ENCODE assay signal across 12 mouse cellular contexts in genomic region chr5:122303937-122304336, GRCm38 (mm10). TPM values are rescaled to one million over a fixed set of nuclear protein-coding genes. Genes with fewer than 3 reads are reported as not detected.
DNase-seq lines count a peak whose midpoint lies in the region; ATAC-seq and TF ChIP-seq lines count a peak whose summit lies in the region.
"Had no signal": no experiment of that assay in that cellular context is flagged by ENCODE, and none has a peak within 500 bp of the region (broad histone marks: within the 10 kb centered on the region; RNA-seq: fewer than 3 reads in every experiment).

No protein-coding gene starts in this region.

- H3K4me3 ChIP-seq in heart, embryonic 13.5 days: no peak overlapping the region
- H3K4me3 ChIP-seq in liver, adult 2 months (ENCODE audit: insufficient read depth, low read depth, low read length): no peak overlapping the region
- no peak overlapping the region for H3K4me3 ChIP-seq in liver, embryonic 12.5 days
- no peak overlapping the region for H3K4me3 ChIP-seq in liver, postnatal 0 days (ENCODE audit: low read depth, low read length)
- H3K4me3 ChIP-seq: hindbrain, embryonic 12.5 days had no signal

- peaks cover 48% of the 10 kb centered on the region for H3K4me1 ChIP-seq in heart, embryonic 13.5 days
- peaks cover 34% of the 10 kb centered on the region for H3K4me1 ChIP-seq in liver, adult 2 months (ENCODE audit: control insufficient read depth, insufficient read depth, low read length)
- H3K4me1 ChIP-seq in liver, embryonic 12.5 days: peaks cover 42% of the 10 kb centered on the region
- H3K4me1 ChIP-seq in liver, postnatal 0 days (ENCODE audit: insufficient read depth): peaks cover 40% of the 10 kb centered on the region

- no peak for TF ChIP-seq EP300 in liver, postnatal 0 days (IDR thresholded peaks at IDR 0.05; ENCODE audit: low read depth)

- WGBS in heart, embryonic 13.5 days: 85% methylated on average over 7 of the region's 7 CpGs
- 67% methylated on average over 7 of the region's 7 CpGs for WGBS in liver, adult 2 months
- WGBS in liver, embryonic 12.5 days (ENCODE audit: insufficient replicate concordance): 82% methylated on average over 7 of the region's 7 CpGs
- WGBS in liver, postnatal 0 days (ENCODE audit: insufficient replicate concordance): 77% methylated on average over 7 of the region's 7 CpGs

- intact Hi-C loops in heart, postnatal 14 days (cut with DNase I): no loop called here

- H3K79me2 ChIP-seq in liver, adult 2 months (ENCODE audit: control insufficient read depth, insufficient read depth, low read length): peaks cover 42% of the 10 kb centered on the region

- H3K27me3 ChIP-seq in heart, embryonic 13.5 days (replicated peaks): no peaks in the 10 kb centered on the region
- no peaks in the 10 kb centered on the region for H3K27me3 ChIP-seq in liver, adult 2 months (ENCODE audit: control insufficient read depth, insufficient read depth, low read length)
- H3K27me3 ChIP-seq in liver, embryonic 12.5 days (replicated peaks): no peaks in the 10 kb centered on the region
- H3K27me3 ChIP-seq in liver, postnatal 0 days (ENCODE audit: insufficient read depth, low read length): no peaks in the 10 kb centered on the region
- H3K27me3 ChIP-seq: hindbrain, embryonic 12.5 days had no signal

- DNase-seq in heart, postnatal 14 days: no peak
- peak; percentile 57 for DNase-seq in liver, adult 2 months (ENCODE audit: extremely low read depth, low read depth, low spot score)
- DNase-seq in adrenal gland, postnatal 10 days: peak; percentile 57
- DNase-seq in liver, postnatal 0 days: no peak
- no peak for DNase-seq in testis, postnatal 14 days (ENCODE audit: low spot score)
- no peak for DNase-seq in layer of hippocampus, adult 8-10 months (ENCODE audit: low spot score in 2 of 2)
- DNase-seq: cerebellum, adult 9-10 months; thymus, adult 18-20 months had no signal

- TF ChIP-seq CTCF in liver, adult 2 months (IDR thresholded peaks at IDR 0.05; ENCODE audit: low read depth, low read length): no peak
- TF ChIP-seq CTCF in liver, postnatal 0 days (IDR thresholded peaks at IDR 0.05; ENCODE audit: low read depth): no peak

- no peaks in the 10 kb centered on the region for H3K9me3 ChIP-seq in heart, embryonic 13.5 days
- no peaks in the 10 kb centered on the region for H3K9me3 ChIP-seq in liver, embryonic 12.5 days (replicated peaks)
- no peaks in the 10 kb centered on the region for H3K9me3 ChIP-seq in liver, postnatal 0 days (ENCODE audit: low read length)
- H3K9me3 ChIP-seq: hindbrain, embryonic 12.5 days had no signal

- H3K9ac ChIP-seq in heart, embryonic 13.5 days: 0 out of 2 replicates have a peak overlapping the region, but pooled peaks have one; percentile 37
- no peak overlapping the region for H3K9ac ChIP-seq in liver, adult 2 months (ENCODE audit: low read depth, low read length)
- H3K9ac ChIP-seq in liver, embryonic 12.5 days: no peak overlapping the region
- 0 out of 2 replicates have a peak overlapping the region, but pooled peaks have one; percentile 16 for H3K9ac ChIP-seq in liver, postnatal 0 days (replicated peaks)
- H3K9ac ChIP-seq: hindbrain, embryonic 12.5 days had no signal

- ATAC-seq in heart, embryonic 13.5 days (ENCODE audit: extremely low read depth, insufficient number of reproducible peaks, low FRiP score, low TSS enrichment): no peak
- ATAC-seq in liver, embryonic 12.5 days: no peak
- no peak for ATAC-seq in liver, postnatal 0 days
- ATAC-seq: activated CD4-positive, CD25-positive, alpha-beta regulatory T cell, adult 4 months had no signal

- peak overlapping the region; percentile 34; the same call in 1 of the 2 replicates for H3K27ac ChIP-seq in heart, embryonic 13.5 days (replicated peaks)
- no peak overlapping the region for H3K27ac ChIP-seq in liver, adult 2 months (replicated peaks; ENCODE audit: insufficient read depth, low read depth, low read length)
- H3K27ac ChIP-seq in liver, embryonic 12.5 days: no peak overlapping the region
- peak overlapping the region; percentile 92 for H3K27ac ChIP-seq in liver, postnatal 0 days (ENCODE audit: low read depth)
- H3K27ac ChIP-seq: hindbrain, embryonic 12.5 days had no signal

- H3K36me3 ChIP-seq in heart, embryonic 13.5 days: peaks cover 16% of the 10 kb centered on the region
- peaks cover 6% of the 10 kb centered on the region; the same call in 1 of the 2 replicates for H3K36me3 ChIP-seq in liver, adult 2 months (ENCODE audit: control insufficient read depth, insufficient read depth, low read length)
- peaks cover 21% of the 10 kb centered on the region for H3K36me3 ChIP-seq in liver, embryonic 12.5 days
- H3K36me3 ChIP-seq in liver, postnatal 0 days (replicated peaks; ENCODE audit: insufficient read depth, low read length): peaks cover 10% of the 10 kb centered on the region; the same call in 1 of the 2 replicates

- no peak for TF ChIP-seq POLR2A in liver, adult 2 months (IDR thresholded peaks at IDR 0.05; ENCODE audit: extremely low read depth, insufficient read depth, low read length)

- H3K4me2 ChIP-seq in heart, embryonic 13.5 days: no peak overlapping the region
- H3K4me2 ChIP-seq in liver, embryonic 12.5 days: no peak overlapping the region
- H3K4me2 ChIP-seq in liver, postnatal 0 days (ENCODE audit: low read depth, low read length): no peak overlapping the region
- H3K4me2 ChIP-seq: hindbrain, embryonic 12.5 days had no signal

RNA-seq across cellular contexts. Expression of gene Pptc7, which starts 19.8 kb away (rescaled TPM):
- polyA plus RNA-seq in heart, embryonic 13.5 days (2015; fragmentation: Nextera tagmentation; extraction: Ambion mirVana): 9.1 and 9.7 TPM in 2 replicates
- total RNA-seq in heart, postnatal 14 days (2021): 10 to 100 TPM; 85.5 to 87.2 TPM
- 16.3 and 17.6 TPM in 2 replicates for total RNA-seq in liver, adult 2 months (2014; rRNA removed)
- 8.7 and 9.5 TPM in 2 replicates for polyA plus RNA-seq in liver, adult 2 months (2012; rRNA removed)
- 6.1 and 6.8 TPM in 2 replicates for polyA plus RNA-seq in liver, embryonic 12.5 days (2016; fragmentation: Nextera tagmentation; extraction: Ambion mirVana)
- total RNA-seq in adrenal gland, postnatal 10 days (2021): 10 to 100 TPM; 36.7 to 49.2 TPM
- 4.4 and 5.6 TPM in 2 replicates for polyA plus RNA-seq in liver, postnatal 0 days (2015; fragmentation: Nextera tagmentation; extraction: Ambion mirVana)
- 10 to 100 TPM; 41.0 to 48.0 (median 43.7) TPM for total RNA-seq in layer of hippocampus, adult 8-10 months (2022)

RNA-seq across cellular contexts. Expression of gene Tctn1, which starts 39.7 kb away (rescaled TPM):
- 2.5 and 2.8 TPM in 2 replicates for polyA plus RNA-seq in heart, embryonic 13.5 days (2015; fragmentation: Nextera tagmentation; extraction: Ambion mirVana)
- 1 to 10 TPM; 5.2 to 6.7 TPM for total RNA-seq in heart, postnatal 14 days (2021)
- 1.6 and 1.9 TPM in 2 replicates for total RNA-seq in liver, adult 2 months (2014; rRNA removed)
- 3.5 and 5.9 TPM in 2 replicates for polyA plus RNA-seq in liver, adult 2 months (2012; rRNA removed)
- polyA plus RNA-seq in liver, embryonic 12.5 days (2016; fragmentation: Nextera tagmentation; extraction: Ambion mirVana): 1.2 and 1.7 TPM in 2 replicates
- total RNA-seq in adrenal gland, postnatal 10 days (2021): 10 to 100 TPM; 11.1 to 13.5 TPM
- 1.1 and 1.2 TPM in 2 replicates for polyA plus RNA-seq in liver, postnatal 0 days (2015; fragmentation: Nextera tagmentation; extraction: Ambion mirVana)
- 10 to 100 TPM; 14.7 to 17.7 (median 16.1) TPM for total RNA-seq in layer of hippocampus, adult 8-10 months (2022)

RNA-seq across cellular contexts. Expression of gene Rad9b, which starts 50.1 kb away (rescaled TPM):
- 6.2 and 7.5 TPM in 2 replicates for polyA plus RNA-seq in heart, embryonic 13.5 days (2015; fragmentation: Nextera tagmentation; extraction: Ambion mirVana)
- 1 to 10 TPM; 1.4 to 1.5 TPM for total RNA-seq in heart, postnatal 14 days (2021)
- 3.8 and 4.5 TPM in 2 replicates for total RNA-seq in liver, adult 2 months (2014; rRNA removed)
- 1.00 and 1.5 TPM in 2 replicates for polyA plus RNA-seq in liver, adult 2 months (2012; rRNA removed)
- polyA plus RNA-seq in liver, embryonic 12.5 days (2016; fragmentation: Nextera tagmentation; extraction: Ambion mirVana): 4.7 and 6.1 TPM in 2 replicates
- 1 to 10 TPM; 4.6 to 4.8 TPM for total RNA-seq in adrenal gland, postnatal 10 days (2021)
- 2.7 and 3.0 TPM in 2 replicates for polyA plus RNA-seq in liver, postnatal 0 days (2015; fragmentation: Nextera tagmentation; extraction: Ambion mirVana)
- 1 to 10 TPM; 3.2 to 5.0 (median 4.1) TPM for total RNA-seq in layer of hippocampus, adult 8-10 months (2022)

RNA-seq across cellular contexts. Expression of gene Vps29, which starts 50.2 kb away (rescaled TPM):
- polyA plus RNA-seq in heart, embryonic 13.5 days (2015; fragmentation: Nextera tagmentation; extraction: Ambion mirVana): 214 and 236 TPM in 2 replicates
- 100 to 1,000 TPM in 1 of 2 experiments, 10 to 100 TPM in 1; 86.7 to 103 TPM for total RNA-seq in heart, postnatal 14 days (2021)
- total RNA-seq in liver, adult 2 months (2014; rRNA removed): 52.8 and 58.8 TPM in 2 replicates
- polyA plus RNA-seq in liver, adult 2 months (2012; rRNA removed): 24.9 and 27.9 TPM in 2 replicates
- 133 and 137 TPM in 2 replicates for polyA plus RNA-seq in liver, embryonic 12.5 days (2016; fragmentation: Nextera tagmentation; extraction: Ambion mirVana)
- total RNA-seq in adrenal gland, postnatal 10 days (2021): 100 to 1,000 TPM; 121 to 131 TPM
- polyA plus RNA-seq in liver, postnatal 0 days (2015; fragmentation: Nextera tagmentation; extraction: Ambion mirVana): 93.1 and 104 TPM in 2 replicates
- total RNA-seq in layer of hippocampus, adult 8-10 months (2022): 100 to 1,000 TPM; 164 to 207 (median 188) TPM

Comparison
In these comparisons a context has a peak if more than half of its experiments do, and no peak if none do; other contexts are left out.
1. H3K27ac ChIP-seq: peak in heart, embryonic 13.5 days (single experiment) and liver, postnatal 0 days (single experiment); none in liver, adult 2 months (single experiment) and liver, embryonic 12.5 days (single experiment).
2. H3K9ac ChIP-seq: peak in heart, embryonic 13.5 days (single experiment) and liver, postnatal 0 days (single experiment); none in liver, adult 2 months (single experiment) and liver, embryonic 12.5 days (single experiment).
3. DNase-seq: peak in liver, adult 2 months (single experiment) and adrenal gland, postnatal 10 days (single experiment); none in heart, postnatal 14 days (0 of 2), liver, postnatal 0 days (single experiment), testis, postnatal 14 days (single experiment) and layer of hippocampus, adult 8-10 months (0 of 2).